Mouse (Mus musculus): ENCODE data around the gene Tet3. TPM values are rescaled to one million over a fixed set of nuclear protein-coding genes. Genes with fewer than 3 reads are reported as not detected.
"Not testable (repeated sequence)": the region's sequence is repeated elsewhere in the genome, so short reads cannot be mapped to it uniquely, and the experiment has no call there.

Gene Tet3
- total RNA-seq, 2 experiments from 2014 or later = 46.2 to 49.0 TPM

- intact Hi-C loops (cut with DNase I) = no loop called here
- DNase-seq = peak; percentile 92 to 95
Observed at GRCm38 (mm10) chr6:83349274-83349958, 109.5 kb downstream of the Tet3 start.

- no peak for DNase-seq
- intact Hi-C loops (cut with DNase I) = no loop called here
Observed at GRCm38 (mm10) chr6:83348873-83349272, 110.0 kb downstream of the Tet3 start, which contains the start of gene Bola3. Gene Bola3, plus strand, starts transcription at chr6:83349147.

- no peak for DNase-seq
- intact Hi-C loops (cut with DNase I) = no loop called here
Observed at GRCm38 (mm10) chr6:83347916-83348315, 111.0 kb downstream of the Tet3 start.

GRCm38 (mm10) chr6:83345285-83345684 lies 113.6 kb downstream of the Tet3 start:
- intact Hi-C loops (cut with DNase I) = not testable (repeated sequence)

GRCm38 (mm10) chr6:83342957-83343356 lies 115.9 kb downstream of the Tet3 start:
- no peak for DNase-seq
- intact Hi-C loops (cut with DNase I) = no loop called here

More at GRCm38 (mm10) chr6:83345285-83345684, 113.6 kb downstream of the Tet3 start:
- not testable (repeated sequence) for DNase-seq

GRCm38 (mm10) chr6:83341387-83341786 lies 117.5 kb downstream of the Tet3 start:
- DNase-seq = no peak
- intact Hi-C loops (cut with DNase I) = no loop called here

GRCm38 (mm10) chr6:83327591-83328190 lies 131.2 kb downstream of the Tet3 start:
- no peak for DNase-seq
- intact Hi-C loops (cut with DNase I) = loop anchor here (10.0 kb wide), 1 partner anchor 447 kb away; the partner anchor contains the start of gene Tex261

GRCm38 (mm10) chr6:83326761-83327160 lies 132.1 kb downstream of the Tet3 start:
- DNase-seq = no peak
- intact Hi-C loops (cut with DNase I) = loop anchor here (10.0 kb wide), 1 partner anchor 448 kb away; the partner anchor contains the start of gene Tex261

- DNase-seq = no peak
- intact Hi-C loops (cut with DNase I) = loop anchor here (10.0 kb wide), 1 partner anchor 448 kb away; the partner anchor contains the start of gene Tex261
Observed at GRCm38 (mm10) chr6:83326394-83326736, 132.5 kb downstream of the Tet3 start.

- intact Hi-C loops (cut with DNase I) = loop anchor here (10.0 kb wide), 1 partner anchor 449 kb away; the partner anchor contains the start of gene Tex261
- peak; percentile 93 to 94 for DNase-seq
Observed at GRCm38 (mm10) chr6:83325525-83326393, 133.1 kb downstream of the Tet3 start, which contains the start of the genes Mthfd2 and Mob1a. Gene Mthfd2, minus strand, starts transcription at chr6:83325908. Gene Mob1a, plus strand, starts transcription at chr6:83326016.

- DNase-seq = no peak
- intact Hi-C loops (cut with DNase I) = loop anchor here (10.0 kb wide), 1 partner anchor 451 kb away; the partner anchor contains the start of gene Tex261
Observed at GRCm38 (mm10) chr6:83323652-83324419, 135.0 kb downstream of the Tet3 start.

GRCm38 (mm10) chr6:83322794-83323193 lies 136.1 kb downstream of the Tet3 start:
- intact Hi-C loops (cut with DNase I) = loop anchor here (10.0 kb wide), 1 partner anchor 452 kb away; the partner anchor contains the start of gene Tex261
- no peak for DNase-seq

- intact Hi-C loops (cut with DNase I) = loop anchor here (10.0 kb wide), 1 partner anchor 453 kb away; the partner anchor contains the start of gene Tex261
- no peak for DNase-seq
Observed at GRCm38 (mm10) chr6:83321927-83322326, 137.0 kb downstream of the Tet3 start.

- intact Hi-C loops (cut with DNase I) = no loop called here
- peak; percentile 91 to 92 for DNase-seq
Observed at GRCm38 (mm10) chr6:83317108-83317741, 141.7 kb downstream of the Tet3 start.

- intact Hi-C loops (cut with DNase I) = no loop called here
- no peak for DNase-seq
Observed at GRCm38 (mm10) chr6:83316022-83316421, 142.9 kb downstream of the Tet3 start.

- intact Hi-C loops (cut with DNase I) = no loop called here
Observed at GRCm38 (mm10) chr6:83315293-83315692, 143.6 kb downstream of the Tet3 start.

GRCm38 (mm10) chr6:83312514-83312913 lies 146.4 kb downstream of the Tet3 start:
- intact Hi-C loops (cut with DNase I) = no loop called here
- no peak for DNase-seq

More at GRCm38 (mm10) chr6:83315293-83315692, 143.6 kb downstream of the Tet3 start:
- DNase-seq = no peak
